Mouse (Mus musculus): ENCODE data around the gene Rgl1.
"Not testable (repeated sequence)": the region's sequence is repeated elsewhere in the genome, so short reads cannot be mapped to it uniquely, and the experiment has no call there.

The Rgl1 gene

GRCm38 (mm10) chr1:152677482-152678211 lies 88.5 kb downstream of the Rgl1 start:
- intact Hi-C loops (cut with DNase I): no loop called here

- intact Hi-C loops (cut with DNase I): no loop called here
These were observed 96.5 kb downstream of the Rgl1 start for GRCm38 (mm10) chr1:152669446-152670180.

GRCm38 (mm10) chr1:152660436-152660835 lies 105.7 kb downstream of the Rgl1 start:
- intact Hi-C loops (cut with DNase I): no loop called here

GRCm38 (mm10) chr1:152659961-152660360 lies 106.2 kb downstream of the Rgl1 start:
- intact Hi-C loops (cut with DNase I): no loop called here

GRCm38 (mm10) chr1:152656601-152657000 lies 109.5 kb downstream of the Rgl1 start:
- intact Hi-C loops (cut with DNase I): no loop called here

DNA sequence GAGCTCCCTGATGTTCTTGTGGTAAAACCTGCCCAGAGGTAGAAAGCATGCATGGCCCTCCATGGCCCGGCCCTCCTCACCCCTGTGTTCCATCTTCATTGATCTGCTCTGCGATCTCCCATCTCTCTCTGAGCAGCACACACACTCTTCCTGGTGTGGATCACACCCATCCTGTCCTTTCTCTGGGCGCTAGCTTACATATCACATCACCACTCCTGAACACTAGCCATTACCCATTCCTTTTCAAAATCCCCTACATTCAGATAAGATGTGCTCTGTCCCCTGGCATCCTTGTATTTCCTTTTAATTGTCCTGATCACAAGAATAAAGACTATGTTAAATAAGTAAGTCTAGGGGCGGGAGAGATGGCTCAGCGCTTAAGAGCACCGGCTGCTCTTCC lies 111.3 kb downstream of the Rgl1 start:
- intact Hi-C loops (cut with DNase I): no loop called here

- intact Hi-C loops (cut with DNase I): no loop called here
These were observed 114.7 kb downstream of the Rgl1 start for GRCm38 (mm10) chr1:152651495-152651874.

GRCm38 (mm10) chr1:152650856-152651494 lies 115.2 kb downstream of the Rgl1 start:
- intact Hi-C loops (cut with DNase I): no loop called here

DNA sequence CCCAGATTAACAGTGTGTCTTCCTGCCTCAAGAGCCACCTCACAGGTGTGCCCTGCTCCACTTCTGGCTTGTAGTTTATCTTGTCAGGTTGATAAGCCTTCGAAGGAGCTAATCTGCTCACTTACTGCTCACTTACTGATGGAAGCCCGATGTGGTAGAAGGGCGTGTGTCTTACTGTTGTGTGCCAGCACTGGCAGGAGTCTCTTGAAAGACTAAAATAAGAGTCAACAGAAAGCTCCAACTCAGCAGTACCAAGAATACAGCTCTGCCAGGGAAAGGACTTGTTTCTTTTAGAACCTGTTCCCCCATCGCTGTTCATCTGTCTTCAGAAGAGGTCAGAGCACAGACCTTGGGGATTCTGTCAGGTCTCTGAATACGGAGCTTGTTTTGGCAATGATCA lies 118.1 kb downstream of the Rgl1 start:
- intact Hi-C loops (cut with DNase I): no loop called here

DNA sequence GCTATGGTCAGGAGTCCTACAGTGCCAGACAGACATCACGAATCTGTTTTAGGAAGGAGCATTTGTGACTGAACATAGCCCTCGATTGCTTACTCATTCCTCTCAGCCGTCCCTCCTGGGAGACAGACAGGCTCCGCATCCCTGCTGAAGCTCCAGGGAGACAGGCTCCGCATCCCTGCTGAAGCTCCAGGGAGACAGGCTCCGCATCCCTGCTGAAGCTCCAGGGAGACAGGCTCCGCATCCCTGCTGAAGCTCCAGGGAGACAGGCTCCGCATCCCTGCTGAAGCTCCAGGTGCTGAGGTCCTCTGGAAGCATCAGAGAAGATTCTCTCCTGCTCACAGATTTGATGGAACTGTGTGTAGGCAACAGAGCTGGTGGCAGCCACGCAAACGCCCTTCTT lies 123.9 kb downstream of the Rgl1 start:
- intact Hi-C loops (cut with DNase I): not testable (repeated sequence)

- intact Hi-C loops (cut with DNase I): no loop called here
These were observed 125.8 kb downstream of the Rgl1 start for GRCm38 (mm10) chr1:152640195-152640981.

- intact Hi-C loops (cut with DNase I): no loop called here
These were observed 126.8 kb downstream of the Rgl1 start for GRCm38 (mm10) chr1:152639344-152639743.

GRCm38 (mm10) chr1:152634638-152635037 lies 131.5 kb downstream of the Rgl1 start:
- intact Hi-C loops (cut with DNase I): no loop called here

DNA sequence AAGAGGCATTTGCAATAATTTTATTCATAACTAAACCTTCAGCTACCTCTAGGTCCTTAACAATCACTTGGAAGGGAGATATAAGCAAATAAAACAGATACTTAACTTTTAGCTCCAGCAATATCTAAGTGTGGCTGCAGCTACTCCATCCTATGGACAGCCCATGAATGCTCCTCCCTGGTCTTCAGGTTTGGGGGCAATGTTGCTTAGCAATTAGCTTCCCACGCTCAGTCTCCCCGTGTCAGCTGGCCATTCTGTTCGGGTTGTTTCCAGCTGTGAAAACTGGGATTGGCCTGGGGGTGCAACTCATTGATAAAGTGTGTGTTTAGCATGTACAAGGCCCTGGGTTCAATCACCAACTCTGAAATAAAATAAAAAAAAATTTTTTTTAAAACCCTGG lies 136.4 kb downstream of the Rgl1 start:
- intact Hi-C loops (cut with DNase I): loop anchor here (5.0 to 10.0 kb wide), 3 partner anchors 53 to 115 kb away; no protein-coding TSS in a partner anchor

DNA sequence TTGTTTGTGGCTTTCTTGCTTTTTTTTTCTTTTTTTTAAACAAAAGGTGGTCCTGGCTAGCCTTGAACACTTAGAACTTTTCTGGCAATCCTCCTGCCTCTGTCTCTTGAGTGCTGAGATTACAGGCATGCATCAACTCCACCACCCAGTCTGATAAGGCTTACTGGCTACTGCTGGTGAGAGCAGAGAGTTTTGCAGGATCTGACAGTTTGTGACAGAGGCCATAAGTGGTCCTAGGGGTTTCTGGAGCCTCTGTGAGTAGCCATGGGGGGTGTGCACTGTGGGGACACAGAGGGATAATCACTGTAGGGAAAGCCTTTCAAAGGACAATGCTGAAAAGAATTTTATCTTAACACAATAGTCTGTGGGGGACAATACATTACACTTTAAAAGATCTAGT lies 140.5 kb downstream of the Rgl1 start:
- intact Hi-C loops (cut with DNase I): loop anchor here (5.0 to 10.0 kb wide), 3 partner anchors 57 to 119 kb away; no protein-coding TSS in a partner anchor

DNA sequence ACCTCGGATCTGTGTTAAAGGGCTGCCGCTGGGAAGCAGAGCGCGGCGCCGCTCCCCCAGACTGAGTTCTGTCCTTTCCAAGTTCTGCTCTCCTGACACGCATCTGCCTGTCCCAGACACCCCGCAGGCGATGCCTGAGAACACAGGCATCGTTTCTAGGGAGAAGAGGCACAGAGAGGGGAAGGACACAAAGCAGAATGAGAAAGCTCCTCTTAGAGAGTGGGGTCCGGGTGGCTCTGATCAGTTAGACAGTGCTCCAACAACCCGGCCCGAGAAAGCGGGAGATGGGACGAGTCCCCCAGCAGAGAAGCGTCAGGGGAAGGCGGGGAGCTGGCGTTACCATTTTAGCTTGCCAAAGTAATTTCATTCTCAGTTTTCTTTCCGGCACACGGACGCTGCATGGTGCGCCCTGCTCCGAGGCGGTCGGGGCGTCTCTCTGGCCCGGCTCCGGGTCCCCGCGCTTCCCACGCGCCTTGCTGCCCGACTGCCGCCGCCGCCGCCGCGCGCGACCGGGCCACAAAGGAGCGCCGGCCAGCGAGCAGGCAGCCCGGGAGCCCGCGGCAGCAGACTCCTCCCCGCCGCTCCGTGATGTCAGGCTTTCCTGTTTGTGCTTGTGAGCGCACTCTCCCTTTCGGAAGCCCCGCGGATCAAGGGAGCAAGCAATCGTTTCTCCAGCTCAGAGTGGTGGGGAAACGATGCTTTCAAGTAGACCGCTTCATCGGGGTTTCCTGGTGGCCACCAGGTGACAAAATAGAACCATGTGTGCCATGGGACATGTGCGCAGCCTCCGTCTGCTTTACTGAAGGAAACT lies 141.3 kb downstream of the Rgl1 start:
- intact Hi-C loops (cut with DNase I): loop anchor here (5.0 to 10.0 kb wide), 3 partner anchors 57 to 120 kb away; no protein-coding TSS in a partner anchor

DNA sequence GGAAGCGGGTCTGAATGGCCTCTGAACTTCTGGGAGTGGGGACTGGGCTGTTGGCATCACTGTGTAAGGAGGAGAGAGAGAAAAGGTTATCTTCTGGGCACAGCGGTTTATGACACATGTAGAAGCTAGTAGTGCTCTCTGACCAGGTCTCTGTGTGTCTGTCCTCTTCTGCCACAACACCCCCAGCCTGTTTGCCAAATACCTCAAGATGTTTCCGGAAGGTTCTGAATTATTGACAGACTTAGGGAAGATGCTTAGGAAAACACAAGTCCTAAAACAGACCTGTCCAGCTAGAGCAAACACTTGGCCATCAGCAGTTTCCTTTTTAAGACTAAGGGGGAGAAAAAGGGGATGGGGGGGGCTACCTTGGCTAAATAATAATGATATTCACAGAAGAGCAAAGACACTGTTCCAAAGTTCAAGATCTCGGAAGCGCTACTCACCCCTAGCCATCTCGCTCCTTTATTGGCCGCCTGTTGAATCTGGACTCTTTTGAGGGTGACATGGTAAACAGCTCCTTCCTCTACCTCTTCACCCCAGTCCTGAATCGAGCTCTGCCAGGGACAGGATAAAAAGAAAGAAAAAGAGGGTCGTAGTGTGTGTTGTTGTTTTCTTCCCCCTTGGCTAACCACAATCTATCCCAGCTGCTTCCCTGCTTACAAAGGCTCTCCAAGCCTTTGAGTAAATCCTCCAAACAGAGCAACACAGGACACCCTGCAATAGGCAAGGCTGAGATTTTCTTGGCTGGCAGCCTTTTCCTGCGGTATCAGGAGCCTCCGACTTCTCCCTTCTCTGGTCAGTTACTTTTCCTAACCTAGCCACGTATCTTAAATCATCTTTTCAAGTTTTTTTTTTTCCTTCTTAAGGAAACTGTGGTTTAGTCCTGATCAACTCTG lies 142.5 kb downstream of the Rgl1 start:
- intact Hi-C loops (cut with DNase I): loop anchor here (2.0 to 10.0 kb wide), 2 partner anchors 67 to 121 kb away; no protein-coding TSS in a partner anchor

- intact Hi-C loops (cut with DNase I): loop anchor here (2.0 to 10.0 kb wide), 2 partner anchors 66 to 122 kb away; no protein-coding TSS in a partner anchor
These were observed 143.4 kb downstream of the Rgl1 start for GRCm38 (mm10) chr1:152622765-152623211.

DNA sequence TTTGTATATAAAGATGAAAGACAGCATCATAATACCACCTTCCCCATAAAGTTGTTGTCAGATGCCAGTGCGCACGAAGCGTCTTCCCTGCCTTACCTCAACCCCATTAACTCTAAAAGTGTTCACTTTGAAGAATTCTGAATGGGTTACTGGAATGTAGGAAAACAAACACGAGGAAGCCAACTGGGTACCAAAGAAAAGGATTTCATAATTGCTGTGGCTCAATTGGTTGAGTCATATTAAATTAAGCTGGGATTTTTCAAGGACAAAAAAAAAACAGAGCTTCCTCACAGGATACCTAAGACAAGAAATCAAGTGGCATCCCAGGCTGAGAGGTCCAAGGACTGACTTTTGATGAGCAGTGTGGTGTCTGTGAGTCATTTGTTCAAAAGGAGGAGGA lies 144.5 kb downstream of the Rgl1 start:
- intact Hi-C loops (cut with DNase I): loop anchor here (2.0 to 10.0 kb wide), 2 partner anchors 65 to 123 kb away; no protein-coding TSS in a partner anchor

Measured in adrenal gland (tissue).